Mouse (Mus musculus): ENCODE measurements at regions not wholly inside any gene's neighbourhood (a gene's known extent, or its start where the extent isn't known, plus 50 kb on each side); places are given as distances from the start of the nearest gene placed in this dataset.

- DNase-seq (ENCODE audit: low spot score) = no peak
These were observed 588.4 kb downstream of the Efna5 start for GRCm38 (mm10) chr17:62292703-62293102.

- DNase-seq (ENCODE audit: low spot score) = no peak
These were observed 593.5 kb downstream of the Efna5 start for GRCm38 (mm10) chr17:62287666-62288065.

- no peak for DNase-seq (ENCODE audit: low spot score)
These were observed 594.0 kb downstream of the Efna5 start for GRCm38 (mm10) chr17:62287127-62287526.

- DNase-seq (ENCODE audit: low spot score) = no peak
These were observed 594.7 kb downstream of the Efna5 start for GRCm38 (mm10) chr17:62286086-62287080.

GRCm38 (mm10) chr17:62280201-62280600 lies 600.9 kb downstream of the Efna5 start:
- no peak for DNase-seq (ENCODE audit: low spot score)

- no peak for DNase-seq (ENCODE audit: low spot score)
These were observed 609.7 kb downstream of the Efna5 start for GRCm38 (mm10) chr17:62271399-62271798.

GRCm38 (mm10) chr17:62269279-62269678 lies 611.8 kb downstream of the Efna5 start:
- DNase-seq (ENCODE audit: low spot score) = no peak

GRCm38 (mm10) chr17:62253448-62253847 lies 627.7 kb downstream of the Efna5 start:
- no peak for DNase-seq (ENCODE audit: low spot score)

GRCm38 (mm10) chr17:62248011-62248410 lies 633.1 kb downstream of the Efna5 start:
- no peak for DNase-seq (ENCODE audit: low spot score)

- DNase-seq (ENCODE audit: low spot score) = no peak
These were observed 634.5 kb downstream of the Efna5 start for GRCm38 (mm10) chr17:62246650-62247049.

- no peak for DNase-seq (ENCODE audit: low spot score)
These were observed 650.2 kb downstream of the Efna5 start for GRCm38 (mm10) chr17:62230939-62231338.

- no peak for DNase-seq (ENCODE audit: low spot score)
These were observed 670.6 kb downstream of the Efna5 start for GRCm38 (mm10) chr17:62210441-62211025.

- DNase-seq (ENCODE audit: low spot score) = no peak
These were observed 678.5 kb downstream of the Efna5 start for GRCm38 (mm10) chr17:62202658-62203057.

- DNase-seq (ENCODE audit: low spot score) = no peak
These were observed 680.6 kb downstream of the Efna5 start for GRCm38 (mm10) chr17:62200491-62200890.

GRCm38 (mm10) chr17:62199559-62199958 lies 681.6 kb downstream of the Efna5 start:
- DNase-seq (ENCODE audit: low spot score) = no peak

- no peak for DNase-seq (ENCODE audit: low spot score)
These were observed 702.4 kb downstream of the Efna5 start for GRCm38 (mm10) chr17:62178612-62179210.

GRCm38 (mm10) chr17:62176336-62176735 lies 704.8 kb downstream of the Efna5 start:
- DNase-seq (ENCODE audit: low spot score) = no peak

GRCm38 (mm10) chr17:62172305-62172704 lies 708.8 kb downstream of the Efna5 start:
- DNase-seq (ENCODE audit: low spot score) = no peak

GRCm38 (mm10) chr17:62171532-62171931 lies 709.6 kb downstream of the Efna5 start:
- DNase-seq (ENCODE audit: low spot score) = no peak

- no peak for DNase-seq (ENCODE audit: low spot score)
These were observed 719.7 kb downstream of the Efna5 start for GRCm38 (mm10) chr17:62161457-62161856.

- DNase-seq (ENCODE audit: low spot score) = no peak
These were observed 720.8 kb downstream of the Efna5 start for GRCm38 (mm10) chr17:62160301-62160700.

GRCm38 (mm10) chr17:62135050-62135449 lies 746.1 kb downstream of the Efna5 start:
- DNase-seq (ENCODE audit: low spot score) = no peak

Measured in gastrocnemius, adult 18-20 months (tissue).